Mouse (Mus musculus): Measurements from ENCODE around the gene Loxl3. TPM values are rescaled to one million over a fixed set of nuclear protein-coding genes. Genes with fewer than 3 reads are reported as not detected.

The Loxl3 gene
- total RNA-seq, 4 experiments from 2014 or later, result 2.5 to 4.7 (median 3.2) TPM

DNA sequence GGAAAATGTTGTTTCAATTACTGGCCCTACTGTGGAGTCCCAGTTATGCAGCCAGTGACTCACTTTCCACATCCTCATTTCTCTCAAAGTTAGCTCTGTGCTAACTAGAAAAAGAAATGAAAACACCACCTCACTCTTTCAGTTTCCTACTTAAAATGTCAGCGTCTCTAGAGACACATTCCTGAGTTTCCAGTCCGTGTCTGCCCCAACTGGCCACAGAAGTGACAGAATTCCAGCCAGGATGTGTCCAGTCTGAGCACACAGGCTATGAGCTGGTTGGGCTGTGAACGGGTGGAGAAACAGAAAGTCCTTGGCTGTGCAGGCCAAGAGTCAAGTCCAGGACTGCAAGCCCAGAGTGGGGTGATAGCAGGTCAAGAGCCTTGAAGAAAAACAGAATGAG is 16.8 kb upstream of the Loxl3 start:
- no peak for DNase-seq (ENCODE audit: low spot score in 2 of 2)

DNA sequence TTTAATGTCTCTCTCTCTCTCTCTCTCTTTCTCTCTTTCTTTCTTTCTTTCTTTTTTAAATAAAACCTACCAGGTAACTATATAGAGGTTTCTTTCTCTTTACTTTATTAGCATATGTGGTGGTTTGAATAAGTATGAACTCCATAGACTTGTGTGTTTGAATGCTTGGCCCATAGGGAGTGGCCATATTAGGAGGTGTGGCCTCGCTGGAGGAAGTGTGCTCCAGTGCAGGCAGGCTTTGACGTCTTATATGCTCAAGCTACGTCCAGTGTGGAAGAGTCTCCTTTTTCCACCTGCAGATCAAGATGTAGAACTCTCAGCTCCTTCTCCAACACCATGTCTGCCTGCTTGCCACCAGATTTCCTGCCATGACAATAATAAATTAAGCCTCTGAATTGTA is 14.9 kb upstream of the Loxl3 start:
- DNase-seq (ENCODE audit: low spot score in 2 of 2), result no peak

GRCm38 (mm10) chr6:83020121-83020520 is 13.9 kb upstream of the Loxl3 start:
- no peak for DNase-seq (ENCODE audit: low spot score in 2 of 2)

- DNase-seq (ENCODE audit: low spot score in 2 of 2), result no peak
Observed at GRCm38 (mm10) chr6:83020836-83021593, 13.0 kb upstream of the Loxl3 start.

DNA sequence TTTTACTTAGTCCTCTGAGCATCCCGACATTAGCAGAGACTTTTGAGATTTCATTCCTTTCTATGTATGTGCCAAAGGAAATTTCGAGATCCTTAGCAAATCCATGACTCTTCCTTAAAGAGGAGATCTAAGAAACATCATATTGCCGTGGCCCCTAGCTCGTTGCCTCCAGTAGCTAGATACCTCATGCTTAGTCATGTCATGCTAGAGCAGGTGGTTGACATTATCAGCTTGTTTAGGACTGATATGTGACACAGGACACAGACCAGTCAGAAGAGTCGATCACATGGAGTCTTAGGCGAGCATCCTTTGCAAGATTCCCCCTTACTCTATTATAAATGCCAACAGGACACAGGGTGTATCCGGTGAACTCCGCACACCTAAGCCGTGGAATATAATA is 11.0 kb upstream of the Loxl3 start:
- no peak for DNase-seq (ENCODE audit: low spot score in 2 of 2)

GRCm38 (mm10) chr6:83023786-83024185 is 10.2 kb upstream of the Loxl3 start:
- no peak for DNase-seq (ENCODE audit: low spot score in 2 of 2)

GRCm38 (mm10) chr6:83024421-83024820 is 9.6 kb upstream of the Loxl3 start:
- no peak for DNase-seq (ENCODE audit: low spot score in 2 of 2)

DNA sequence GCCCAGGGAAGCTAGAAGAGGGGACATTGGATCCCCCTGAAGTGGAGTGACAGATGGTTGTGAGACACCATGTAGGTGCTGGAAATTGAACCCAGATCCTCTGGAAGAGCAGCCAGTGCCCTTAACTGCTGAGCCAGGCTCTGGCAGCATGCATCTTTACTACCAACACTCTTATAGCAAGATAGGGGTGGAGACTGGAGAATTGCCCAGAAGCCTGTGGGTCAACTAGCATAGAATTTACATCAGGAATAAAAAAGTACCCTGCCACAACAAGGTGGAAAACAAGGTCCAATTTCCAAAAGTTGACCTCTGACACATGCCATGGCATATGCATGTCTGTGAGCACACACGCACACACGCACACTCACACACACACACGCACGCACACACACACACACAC is 8.8 kb upstream of the Loxl3 start:
- no peak for DNase-seq (ENCODE audit: low spot score in 2 of 2)

GRCm38 (mm10) chr6:83027293-83027692 is 6.7 kb upstream of the Loxl3 start:
- DNase-seq (ENCODE audit: low spot score in 2 of 2), result no peak

DNA sequence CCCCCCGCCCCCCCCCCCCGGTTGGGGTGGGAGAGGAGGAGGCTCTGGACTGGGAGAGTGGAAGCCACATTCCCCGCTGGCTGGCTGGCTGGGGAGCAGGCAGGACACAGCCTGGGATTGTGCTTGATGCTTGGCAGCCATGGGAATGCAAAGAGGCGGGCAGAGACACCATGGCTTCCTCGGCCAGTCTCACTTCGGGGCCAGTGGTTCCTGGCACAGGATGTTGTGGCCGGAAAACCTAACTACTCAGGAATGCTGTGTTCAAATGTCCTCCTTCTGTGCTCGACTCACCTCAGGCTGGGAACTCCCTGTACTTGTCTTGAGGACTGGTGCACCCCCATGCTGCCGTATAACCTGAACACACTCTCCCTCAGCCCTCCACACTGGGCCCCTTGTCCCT is 6.3 kb upstream of the Loxl3 start:
- no peak for DNase-seq (ENCODE audit: low spot score in 2 of 2)

DNA sequence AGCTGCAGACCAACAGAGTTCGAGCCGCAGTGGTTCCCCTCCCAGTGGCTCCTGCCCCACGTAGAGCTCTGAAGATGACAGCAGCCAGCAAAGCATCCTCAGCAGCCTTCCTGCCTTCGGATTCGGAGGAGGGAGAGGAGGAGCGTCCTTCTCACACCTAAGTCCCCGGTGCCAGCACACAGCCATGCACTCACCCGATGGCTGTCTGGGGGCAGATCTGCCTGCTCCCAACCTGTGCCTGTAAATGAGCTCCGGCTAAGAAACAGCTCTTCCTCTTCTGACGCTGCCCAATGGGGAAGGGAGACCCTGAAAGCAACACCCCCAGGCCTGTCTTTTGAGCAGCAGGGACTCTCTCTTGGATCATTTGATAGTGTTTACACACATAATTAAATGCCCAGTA is 4.2 kb upstream of the Loxl3 start:
- DNase-seq (ENCODE audit: low spot score in 2 of 2), result no peak

GRCm38 (mm10) chr6:83031111-83031510 is 2.9 kb upstream of the Loxl3 start:
- no peak for DNase-seq (ENCODE audit: low spot score in 2 of 2)

DNA sequence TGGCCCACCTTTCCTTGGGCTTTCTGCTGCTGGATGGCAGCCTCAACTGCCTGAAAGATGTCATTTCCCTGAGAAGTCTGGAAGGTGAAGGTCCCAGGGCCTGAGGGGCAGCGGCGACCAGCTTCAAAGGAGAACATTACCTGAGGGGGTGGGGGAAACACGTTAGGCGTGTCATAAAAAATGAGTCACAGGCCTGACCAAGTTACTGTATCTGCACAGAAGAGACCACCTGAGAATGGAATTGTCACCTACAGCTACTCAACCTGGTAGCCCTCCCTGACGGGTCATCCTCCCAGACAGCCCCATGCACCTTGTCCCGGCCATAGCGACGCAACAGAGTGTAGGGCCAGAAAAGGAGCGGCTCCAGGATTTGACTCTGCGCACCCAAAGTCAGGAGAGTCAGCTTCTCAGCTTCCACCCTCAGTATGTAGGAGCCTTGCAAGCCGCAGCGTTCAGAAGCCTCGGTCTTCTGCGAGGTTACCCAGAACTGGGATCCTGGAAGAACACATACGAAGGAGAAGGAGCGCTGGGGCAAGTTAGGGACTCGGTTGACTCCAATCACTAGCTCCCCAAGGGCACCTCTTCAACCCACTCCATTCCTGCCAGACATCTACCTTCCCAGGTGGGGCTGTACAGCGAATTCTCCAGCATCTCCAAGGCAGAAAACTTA is 1.9 kb upstream of the Loxl3 start:
- DNase-seq (ENCODE audit: low spot score in 2 of 2), result no peak

- no peak for DNase-seq (ENCODE audit: low spot score in 2 of 2)
Observed at GRCm38 (mm10) chr6:83032769-83033191, 1.2 kb upstream of the Loxl3 start.

DNA sequence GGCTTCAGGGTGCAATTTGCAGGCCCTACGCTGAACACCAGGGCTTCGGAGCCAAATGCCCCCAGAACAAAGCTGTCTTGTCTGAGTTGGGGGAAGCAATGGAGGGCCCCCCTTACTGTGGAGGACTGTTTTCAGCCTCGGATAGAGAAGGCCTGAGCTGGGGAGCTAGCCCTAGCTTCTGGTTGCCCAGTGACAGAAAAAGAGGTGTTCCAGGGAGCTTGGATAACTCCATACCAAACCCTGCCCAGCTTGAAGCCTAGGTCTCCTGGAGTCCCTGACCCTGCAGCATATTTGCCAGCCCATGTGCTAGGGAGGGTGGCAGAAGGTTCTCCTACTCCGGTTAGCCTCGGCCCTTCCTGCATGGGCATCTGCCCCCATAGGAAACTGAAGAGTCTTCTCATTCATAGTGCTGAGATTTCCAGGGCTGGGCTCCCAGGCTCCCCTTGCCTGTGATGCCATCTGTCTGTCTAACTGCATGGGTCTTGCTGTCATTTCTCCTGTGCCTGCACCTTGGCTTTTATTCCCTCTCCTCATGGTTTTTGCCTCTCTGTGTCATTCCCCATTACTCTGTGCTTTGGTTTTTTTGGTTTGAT is 586 bp downstream of the Loxl3 start:
- no peak for DNase-seq (ENCODE audit: low spot score in 2 of 2)

GRCm38 (mm10) chr6:83037188-83037587 is 3.2 kb downstream of the Loxl3 start:
- no peak for DNase-seq (ENCODE audit: low spot score in 2 of 2)

GRCm38 (mm10) chr6:83038496-83039012 is 4.6 kb downstream of the Loxl3 start:
- peak; percentile 79 to 90 for DNase-seq (ENCODE audit: low spot score in 2 of 2)

GRCm38 (mm10) chr6:83040601-83041000 is 6.6 kb downstream of the Loxl3 start:
- DNase-seq (ENCODE audit: low spot score in 2 of 2), result no peak

DNA sequence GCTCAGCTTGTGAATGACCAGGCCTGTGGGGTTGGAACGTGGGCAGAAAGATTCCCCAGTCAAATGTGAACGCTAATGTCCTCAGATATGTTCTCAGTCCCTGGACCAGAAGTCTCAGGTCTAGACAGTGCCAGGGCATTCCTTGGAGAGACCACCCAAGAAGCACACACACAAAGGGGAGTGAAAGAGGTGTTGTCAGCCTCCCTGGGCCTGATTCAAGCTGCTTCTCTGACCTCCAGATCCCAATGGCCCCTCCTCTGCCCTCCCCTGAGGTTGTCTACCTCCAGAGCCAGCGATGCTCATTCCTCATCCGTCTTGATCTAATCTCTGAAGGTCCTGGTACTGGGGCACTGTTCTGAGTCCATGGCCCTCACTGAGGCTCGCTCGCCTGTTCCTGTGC is 9.6 kb downstream of the Loxl3 start:
- DNase-seq (ENCODE audit: low spot score in 2 of 2), result no peak

DNA sequence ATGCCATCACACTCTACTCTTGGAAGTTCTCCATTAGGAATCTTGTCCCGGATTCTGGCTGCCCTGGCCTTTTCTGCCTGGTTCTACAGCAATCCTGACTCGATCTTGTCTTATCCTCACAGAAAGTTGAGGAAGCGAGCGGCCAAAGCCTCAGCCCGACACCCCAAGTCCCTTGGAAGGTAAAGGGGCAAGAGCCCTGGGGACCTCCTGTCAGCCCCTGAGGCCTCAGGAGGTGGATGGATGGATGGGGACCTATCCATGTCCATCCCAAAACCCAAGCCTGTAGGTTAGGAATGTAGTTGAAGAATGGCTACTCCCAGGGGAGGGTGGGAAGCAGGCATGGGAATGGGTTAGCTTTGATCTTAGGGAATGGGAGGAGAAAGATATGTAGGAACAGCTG is 10.0 kb downstream of the Loxl3 start:
- DNase-seq (ENCODE audit: low spot score in 2 of 2), result no peak

GRCm38 (mm10) chr6:83044742-83045141 is 10.8 kb downstream of the Loxl3 start:
- no peak for DNase-seq (ENCODE audit: low spot score in 2 of 2)

GRCm38 (mm10) chr6:83049367-83049766 is 15.4 kb downstream of the Loxl3 start:
- no peak for DNase-seq (ENCODE audit: low spot score in 2 of 2)
